Mouse (Mus musculus) brain, adult 2 months (tissue): Measurements from ENCODE around the gene Arid5b.

ENCODE experiments used
- DNase-seq: peaks from one replicate; pipeline ENCODE4 v3.0.0; 2011; ENCODE audit warnings: low read depth, low spot score

The Arid5b gene

GRCm38 (mm10) chr10:68278632-68279361 lies at the start of gene Arid5b:
TSS of gene Arid5b (minus strand) at chr10:68278740.
- DNase-seq, result peak; percentile 91

- DNase-seq, result no peak
Measured at GRCm38 (mm10) chr10:68325378-68325777, 46.8 kb upstream of the Arid5b start.

GRCm38 (mm10) chr10:68324061-68324460 lies 45.5 kb upstream of the Arid5b start:
- peak; percentile 81 for DNase-seq

GRCm38 (mm10) chr10:68323167-68323566 lies 44.6 kb upstream of the Arid5b start:
- DNase-seq, result no peak

- DNase-seq, result no peak
Measured at GRCm38 (mm10) chr10:68320986-68321385, 42.4 kb upstream of the Arid5b start.

- no peak for DNase-seq
Measured at GRCm38 (mm10) chr10:68320496-68320895, 42.0 kb upstream of the Arid5b start.

GRCm38 (mm10) chr10:68319438-68319837 lies 40.9 kb upstream of the Arid5b start:
- DNase-seq, result peak; percentile 16

- no peak for DNase-seq
Measured at GRCm38 (mm10) chr10:68318438-68318979, 40.0 kb upstream of the Arid5b start.

GRCm38 (mm10) chr10:68312734-68313133 lies 34.2 kb upstream of the Arid5b start:
- no peak for DNase-seq

- DNase-seq, result no peak
Measured at GRCm38 (mm10) chr10:68301013-68301412, 22.5 kb upstream of the Arid5b start.

- DNase-seq, result peak; percentile 30
Measured at GRCm38 (mm10) chr10:68289465-68289864, 10.9 kb upstream of the Arid5b start.

GRCm38 (mm10) chr10:68282466-68283391 lies 4.2 kb upstream of the Arid5b start:
- peak; percentile 88 for DNase-seq

GRCm38 (mm10) chr10:68281775-68282106 lies 3.2 kb upstream of the Arid5b start:
- no peak for DNase-seq

GRCm38 (mm10) chr10:68281076-68281774 lies 2.7 kb upstream of the Arid5b start:
- DNase-seq, result no peak

- DNase-seq, result peak; percentile 93
Measured at GRCm38 (mm10) chr10:68279516-68280501, 1.3 kb upstream of the Arid5b start.

GRCm38 (mm10) chr10:68277671-68278151 lies 829 bp downstream of the Arid5b start:
- peak; percentile 81 for DNase-seq

GRCm38 (mm10) chr10:68276976-68277441 lies 1.5 kb downstream of the Arid5b start:
- DNase-seq, result peak; percentile 72

GRCm38 (mm10) chr10:68276350-68276975 lies 2.1 kb downstream of the Arid5b start:
- peak; percentile 94 for DNase-seq

- peak; percentile 85 for DNase-seq
Measured at GRCm38 (mm10) chr10:68274900-68275760, 3.4 kb downstream of the Arid5b start.
